Mouse (Mus musculus) small intestine, adult 2 months (tissue): ENCODE measurements around the gene Zfp36.

Experiments
- CTCF ChIP-seq: fragments of 200-500 bp; IDR thresholded peaks from 2 replicates; pipeline ENCODE4 v1.5.1; 2012; ENCODE audit warnings: low read depth, mild to moderate bottlenecking, control low read depth, inconsistent platforms, low read length, moderate library complexity, mixed read lengths; ENCODE audit not compliant: insufficient replicate concordance, insufficient read length; ENCODE audit errors: extremely low read depth
- POLR2A ChIP-seq: fragments of 200-500 bp; IDR thresholded peaks from 2 replicates; pipeline ENCODE4 v1.6.1; 2012; ENCODE audit warnings: low read depth, mild to moderate bottlenecking, control low read depth, inconsistent platforms, low read length, moderate library complexity

- TF ChIP-seq CTCF: no peak
- TF ChIP-seq POLR2A: no peak
These were observed 5.1 kb upstream of the Zfp36 start for GRCm38 (mm10) chr7:28385196-28385595.
